In the genomic region with DNA sequence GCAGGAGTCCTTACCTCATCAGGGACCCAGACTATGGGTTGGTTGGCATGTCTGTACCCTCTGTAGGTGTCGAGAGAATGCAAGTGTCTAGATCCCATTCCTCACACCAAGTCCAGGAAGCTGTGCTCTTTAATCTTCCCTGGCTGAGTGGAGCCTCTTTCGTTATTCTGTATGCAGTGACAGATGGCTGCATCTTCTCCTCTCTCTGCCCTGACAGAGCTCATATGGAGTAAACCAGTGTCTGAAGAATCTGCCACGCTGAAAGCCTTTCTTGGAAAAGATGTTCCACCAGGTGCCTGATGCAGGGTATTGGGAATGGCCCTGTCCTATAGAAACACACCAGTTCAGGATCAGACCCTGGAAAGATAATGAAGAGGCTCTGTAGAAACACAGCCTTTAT, we compare ENCODE assay signal across 15 mouse cellular contexts.
"Had no signal": no experiment of that assay in that cellular context is flagged by ENCODE, and none has a peak within 500 bp of the region (broad histone marks: within the 10 kb centered on the region; RNA-seq: fewer than 3 reads in every experiment).

No protein-coding gene starts in this region.

- DNase-seq: kidney, adult 9 months; kidney, postnatal 14 days; kidney, postnatal 4 days; liver, embryonic 13.5 days; lung, adult 2 months; lung, postnatal 14 days; lung, postnatal 4 days; midbrain, embryonic 14.5 days; retina, postnatal 1 day; right cerebral cortex, postnatal 25 days; spleen, adult 18-20 months; thymus, postnatal 25 days had no signal

- H3K4me3 ChIP-seq: liver, embryonic 13.5 days; myocyte; neural tube, embryonic 13.5 days; stomach, embryonic 15.5 days had no signal

- H3K27ac ChIP-seq: liver, embryonic 13.5 days; neural tube, embryonic 13.5 days; stomach, embryonic 15.5 days had no signal
